Mouse (Mus musculus) heart, embryonic 12.5 days (tissue): ENCODE data around the gene Srsf6. TPM values are rescaled to one million over a fixed set of nuclear protein-coding genes. Genes with fewer than 3 reads are reported as not detected.
A peak's percentile ranks its signal among the peaks of the same experiment; 100 is the strongest.

Source experiments
- ATAC-seq: fragments of 200-750 bp; cut with Nextera tagmentation; 2 replicates; pipeline ENCODE4 v1.8.0; 2017; ENCODE audit warnings: moderate TSS enrichment, moderate library complexity; ENCODE audit not compliant: insufficient number of reproducible peaks, low FRiP score
- H3K27ac ChIP-seq: fragments of 300-500 bp; sonication (generic); 2 replicates; pipeline ENCODE4 v1.5.1; 2016; ENCODE audit warnings: mild to moderate bottlenecking, moderate library complexity; ENCODE audit not compliant: poor library complexity, severe bottlenecking
- H3K27me3 ChIP-seq: fragments of 300-500 bp; sonication (generic); replicated peaks from 2 replicates; pipeline ENCODE4 v1.6.1; 2016; ENCODE audit warnings: mild to moderate bottlenecking, moderate library complexity
- H3K36me3 ChIP-seq: fragments of 300-500 bp; sonication (generic); 2 replicates; pipeline ENCODE4 v1.6.1; 2016; ENCODE audit warnings: mild to moderate bottlenecking, moderate library complexity
- H3K4me1 ChIP-seq: fragments of 300-500 bp; sonication (generic); replicated peaks from 2 replicates; pipeline ENCODE4 v1.6.1; 2016; ENCODE audit warnings: mild to moderate bottlenecking
- H3K4me2 ChIP-seq: fragments of 300-500 bp; sonication (generic); 2 replicates; pipeline ENCODE4 v1.6.1; 2016; ENCODE audit warnings: mild to moderate bottlenecking, moderate library complexity
- H3K4me3 ChIP-seq: fragments of 300-500 bp; sonication (generic); 2 replicates; pipeline ENCODE4 v1.5.1; 2016; ENCODE audit warnings: mild to moderate bottlenecking
- H3K9ac ChIP-seq: fragments of 300-500 bp; sonication (generic); 2 replicates; pipeline ENCODE4 v1.6.1; 2016; ENCODE audit warnings: mild to moderate bottlenecking, moderate library complexity
- H3K9me3 ChIP-seq: fragments of 300-500 bp; sonication (generic); replicated peaks from 2 replicates; pipeline ENCODE4 v1.6.1; 2016; ENCODE audit warnings: mild to moderate bottlenecking, moderate library complexity
- WGBS: fragments of 180-500 bp; shearing (Covaris S2); methylation state at CpG from one replicate; pipeline ENCODE4 v1.1.7; 2016; 5-methylcytosine and 5-hydroxymethylcytosine counted together
- polyA plus RNA-seq: library from polyadenylated mRNA; unstranded; fragments of >200 nt; fragmentation: Nextera tagmentation; extraction: Ambion mirVana; gene quantifications from 2 replicates; pipeline ENCODE4 v1.2.1, GENCODE M21; 2016

Srsf6 gene
- polyA plus RNA-seq, 1 experiment from 2014 or later = 152 TPM

GRCm38 (mm10) chr2:162908052-162908491 lies 23.3 kb upstream of the Srsf6 start:
- 31% methylated on average over 16 of the region's 16 CpGs for WGBS
- no peak for ATAC-seq
- no peaks in the 10 kb centered on the region for H3K27me3 ChIP-seq
- no peaks in the 10 kb centered on the region for H3K9me3 ChIP-seq
- no peaks in the 10 kb centered on the region for H3K36me3 ChIP-seq
- H3K4me3 ChIP-seq = no peak overlapping the region
- no peaks in the 10 kb centered on the region for H3K4me1 ChIP-seq
- H3K4me2 ChIP-seq = peak overlapping the region; percentile 48
- H3K9ac ChIP-seq = no peak overlapping the region
- no peak overlapping the region for H3K27ac ChIP-seq

DNA sequence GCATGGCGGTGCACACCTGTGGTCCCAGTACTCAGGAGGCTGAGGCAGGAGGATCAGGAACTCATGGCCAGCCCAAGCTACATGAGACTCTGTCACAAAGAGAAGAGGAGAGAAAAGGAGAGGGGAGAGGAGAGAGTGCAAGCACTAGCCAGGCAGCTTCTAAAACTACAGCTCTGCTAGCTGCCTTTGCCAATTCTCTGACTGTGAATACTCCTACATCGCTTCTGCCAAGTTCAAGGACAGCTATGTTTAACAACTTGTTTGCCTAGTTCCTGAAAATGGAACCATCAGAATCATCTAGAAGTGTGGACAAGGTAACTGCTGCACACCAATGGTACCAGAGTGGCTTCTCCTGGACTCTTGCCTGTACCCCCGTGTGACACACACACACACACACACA lies 17.3 kb upstream of the Srsf6 start:
- H3K9me3 ChIP-seq = peaks cover 4% of the 10 kb centered on the region
- no peak overlapping the region for H3K27ac ChIP-seq
- H3K4me3 ChIP-seq = no peak overlapping the region
- no peak overlapping the region for H3K9ac ChIP-seq
- no peaks in the 10 kb centered on the region for H3K4me1 ChIP-seq
- H3K27me3 ChIP-seq = 0 out of 2 replicates have a peak, but pooled peaks cover 12% of the 10 kb centered on the region
- no peaks in the 10 kb centered on the region for H3K36me3 ChIP-seq
- 61% methylated on average over 3 of the region's 3 CpGs for WGBS
- no peak for ATAC-seq
- H3K4me2 ChIP-seq = no peak overlapping the region

DNA sequence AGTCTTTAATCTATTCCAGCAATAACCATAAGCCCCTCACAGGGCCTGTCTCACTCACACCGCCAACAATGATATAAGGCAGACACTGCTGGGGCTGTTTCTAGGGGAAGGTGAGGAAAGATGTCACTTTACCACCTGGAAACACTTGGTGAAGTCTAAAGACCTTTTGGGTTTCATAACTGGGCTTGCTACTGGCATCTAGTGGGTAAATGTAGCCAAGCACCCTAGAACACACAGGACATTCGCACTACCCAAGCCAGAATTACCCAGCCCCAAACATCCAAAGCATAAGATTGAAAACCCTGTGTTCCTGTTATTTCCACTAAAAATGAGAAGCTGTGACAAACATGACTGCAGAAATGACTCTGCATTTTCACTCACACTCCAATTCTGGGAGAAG lies 16.8 kb upstream of the Srsf6 start:
- Histone ChIP-seq H3K9me3 (peaks cover 4% of the 10 kb centered on the region), H3K36me3 (no peaks in the 10 kb centered on the region), H3K27me3 (0 out of 2 replicates have a peak, but pooled peaks cover 12% of the 10 kb centered on the region), H3K9ac (no peak overlapping the region), H3K27ac (no peak overlapping the region), H3K4me3 (no peak overlapping the region), H3K4me1 (no peaks in the 10 kb centered on the region), H3K4me2 (no peak overlapping the region)
- 34% methylated on average over 2 of the region's 2 CpGs for WGBS
- no peak for ATAC-seq

- no peak overlapping the region for H3K27ac ChIP-seq
- WGBS = 56% methylated on average over 5 of the region's 5 CpGs
- H3K4me1 ChIP-seq = no peaks in the 10 kb centered on the region
- H3K36me3 ChIP-seq = no peaks in the 10 kb centered on the region
- H3K9me3 ChIP-seq = peaks cover 4% of the 10 kb centered on the region
- no peak for ATAC-seq
- H3K27me3 ChIP-seq = peaks cover 17% of the 10 kb centered on the region; the same call in 1 of the 2 replicates
- H3K4me2 ChIP-seq = no peak overlapping the region
- no peak overlapping the region for H3K4me3 ChIP-seq
- H3K9ac ChIP-seq = no peak overlapping the region
Observed at GRCm38 (mm10) chr2:162919926-162920325, 11.4 kb upstream of the Srsf6 start.

GRCm38 (mm10) chr2:162922183-162922582 lies 9.1 kb upstream of the Srsf6 start:
- no peak overlapping the region for H3K27ac ChIP-seq
- H3K4me3 ChIP-seq = no peak overlapping the region
- WGBS = 11% methylated on average over 6 of the region's 6 CpGs
- H3K9me3 ChIP-seq = peaks cover 4% of the 10 kb centered on the region
- no peak overlapping the region for H3K4me2 ChIP-seq
- ATAC-seq = no peak
- no peak overlapping the region for H3K9ac ChIP-seq
- H3K27me3 ChIP-seq = peaks cover 6% of the 10 kb centered on the region; the same call in 1 of the 2 replicates
- no peaks in the 10 kb centered on the region for H3K4me1 ChIP-seq
- no peaks in the 10 kb centered on the region for H3K36me3 ChIP-seq

GRCm38 (mm10) chr2:162922834-162923233 lies 8.5 kb upstream of the Srsf6 start:
- 67% methylated on average over 5 of the region's 5 CpGs for WGBS
- Histone ChIP-seq H3K36me3 (no peaks in the 10 kb centered on the region), H3K4me3 (no peak overlapping the region), H3K4me1 (no peaks in the 10 kb centered on the region), H3K4me2 (no peak overlapping the region), H3K9ac (no peak overlapping the region), H3K27me3 (peaks cover 6% of the 10 kb centered on the region; the same call in 1 of the 2 replicates), H3K9me3 (peaks cover 4% of the 10 kb centered on the region), H3K27ac (no peak overlapping the region)
- ATAC-seq = no peak

- WGBS = 84% methylated on average over 5 of the region's 5 CpGs
Observed at GRCm38 (mm10) chr2:162924126-162924525, 7.2 kb upstream of the Srsf6 start.

GRCm38 (mm10) chr2:162927918-162928585 lies 3.3 kb upstream of the Srsf6 start:
- H3K9ac ChIP-seq = no peak overlapping the region
- peaks cover 4% of the 10 kb centered on the region for H3K36me3 ChIP-seq
- 60% methylated on average over 3 of the region's 3 CpGs for WGBS
- ATAC-seq = no peak
- peaks cover 4% of the 10 kb centered on the region for H3K4me1 ChIP-seq
- H3K27me3 ChIP-seq = 0 out of 2 replicates have a peak, but pooled peaks cover 4% of the 10 kb centered on the region
- no peak overlapping the region for H3K27ac ChIP-seq
- no peaks in the 10 kb centered on the region for H3K9me3 ChIP-seq
- no peak overlapping the region for H3K4me2 ChIP-seq
- no peak overlapping the region for H3K4me3 ChIP-seq

More at GRCm38 (mm10) chr2:162924126-162924525, 7.2 kb upstream of the Srsf6 start:
- Histone ChIP-seq H3K9me3 (no peaks in the 10 kb centered on the region), H3K9ac (no peak overlapping the region), H3K27me3 (peaks cover 8% of the 10 kb centered on the region; the same call in 1 of the 2 replicates), H3K4me2 (no peak overlapping the region), H3K27ac (no peak overlapping the region), H3K4me3 (no peak overlapping the region), H3K36me3 (no peaks in the 10 kb centered on the region), H3K4me1 (no peaks in the 10 kb centered on the region)
- no peak for ATAC-seq

DNA sequence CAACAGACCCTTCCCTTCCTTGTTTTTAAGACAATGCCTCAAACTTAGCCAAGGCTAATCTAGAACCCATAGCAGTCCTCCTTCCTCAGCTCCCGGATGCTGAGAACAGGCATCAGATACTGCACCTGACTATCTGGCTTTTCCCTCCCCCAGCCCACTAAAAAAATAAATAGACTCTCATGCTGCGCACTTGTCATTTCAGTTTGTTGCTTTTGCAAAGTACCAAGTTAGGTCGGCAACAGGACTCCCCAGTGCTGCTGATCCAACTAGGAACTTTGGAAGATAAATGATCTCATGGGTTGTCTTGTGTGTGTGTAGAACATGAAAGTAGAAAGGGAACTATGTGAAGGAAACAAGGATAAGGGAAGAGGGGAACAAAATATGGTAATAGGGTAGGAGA lies 1.6 kb upstream of the Srsf6 start:
- Histone ChIP-seq H3K4me3 (no peak overlapping the region), H3K9me3 (no peaks in the 10 kb centered on the region), H3K9ac (no peak overlapping the region), H3K36me3 (peaks cover 20% of the 10 kb centered on the region), H3K4me1 (peaks cover 10% of the 10 kb centered on the region), H3K27me3 (0 out of 2 replicates have a peak, but pooled peaks cover 4% of the 10 kb centered on the region), H3K4me2 (no peak overlapping the region), H3K27ac (no peak overlapping the region)
- WGBS = 44% methylated on average over 3 of the region's 3 CpGs
- ATAC-seq = no peak

- under 1% methylated on average over 18 of the region's 18 CpGs for WGBS
- peak overlapping the region; percentile 78 for H3K4me2 ChIP-seq
- no peaks in the 10 kb centered on the region for H3K9me3 ChIP-seq
- peak overlapping the region; percentile 97 for H3K27ac ChIP-seq
- 0 out of 2 replicates have a peak, but pooled peaks have one; percentile 1 for ATAC-seq
- peaks cover 26% of the 10 kb centered on the region for H3K36me3 ChIP-seq
- peak overlapping the region; percentile 100 for H3K9ac ChIP-seq
- 0 out of 2 replicates have a peak, but pooled peaks cover 4% of the 10 kb centered on the region for H3K27me3 ChIP-seq
- H3K4me1 ChIP-seq = peaks cover 10% of the 10 kb centered on the region
- peak overlapping the region; percentile 100 for H3K4me3 ChIP-seq
Observed at GRCm38 (mm10) chr2:162930516-162931122, 709 bp upstream of the Srsf6 start.
